Mouse (Mus musculus): Measurements from ENCODE around the gene Tma7. TPM values are rescaled to one million over a fixed set of nuclear protein-coding genes. Genes with fewer than 3 reads are reported as not detected.

The Tma7 gene
- 100 to 1,000 TPM; 316 to 321 TPM for total RNA-seq (2021)
- long read RNA-seq, experiment 1, transcript Tma7-201 (4 exons, 944 nt), result major isoform, 122 of 131 reads
- long read RNA-seq, experiment 1, partial matches to known transcripts, result 5 of 131 reads
- long read RNA-seq, experiment 1, other reads (novel, unspliced or antisense), result 3 of 131 reads
- long read RNA-seq, experiment 2, transcript Tma7-201 (4 exons, 944 nt), result major isoform, 131 of 140 reads
- long read RNA-seq, experiment 2, partial matches to known transcripts, result 5 of 140 reads
- long read RNA-seq, experiment 2, other reads (novel, unspliced or antisense), result 0 of 140 reads

DNA sequence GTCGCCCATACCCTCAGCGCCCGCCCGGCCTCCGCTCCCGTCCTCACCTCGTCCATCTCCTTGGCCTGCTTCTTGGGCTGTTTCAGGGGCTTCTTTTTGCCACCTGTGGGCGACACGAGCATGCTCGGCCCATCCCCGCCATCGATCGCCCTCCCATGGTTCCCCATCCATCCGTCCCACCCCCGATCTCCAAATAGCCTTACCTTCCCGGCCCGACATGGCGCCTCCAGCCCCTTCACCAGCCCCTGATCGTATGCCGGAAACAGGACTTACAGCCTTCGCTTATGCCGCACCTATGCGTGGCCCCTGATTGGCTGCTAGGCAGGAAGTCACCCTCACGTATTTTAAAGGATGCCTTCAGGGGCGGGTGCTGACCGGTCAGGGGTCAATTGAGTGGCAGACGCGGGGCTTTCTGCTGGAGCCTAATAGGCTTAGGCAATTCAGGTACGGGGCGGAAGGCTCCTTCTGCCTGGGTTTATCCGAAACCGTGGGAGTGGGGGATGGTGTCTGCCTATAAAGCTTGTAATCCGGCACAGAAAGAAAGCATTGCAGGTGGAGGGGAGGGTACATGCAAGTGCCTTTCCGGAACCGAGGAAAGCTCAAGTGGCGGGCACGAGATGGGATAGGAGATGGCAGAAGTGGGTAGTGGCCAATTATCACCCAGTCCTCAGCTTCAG, at the start of gene Tma7, which contains the start of gene Ccdc51:
Tma7 (minus strand) TSS at position 464 of the 677 bp plus-strand sequence.
Ccdc51 (plus strand) TSS at position 370 of the 677 bp plus-strand sequence.
- intact Hi-C loops (cut with DNase I), result no loop called here

DNA sequence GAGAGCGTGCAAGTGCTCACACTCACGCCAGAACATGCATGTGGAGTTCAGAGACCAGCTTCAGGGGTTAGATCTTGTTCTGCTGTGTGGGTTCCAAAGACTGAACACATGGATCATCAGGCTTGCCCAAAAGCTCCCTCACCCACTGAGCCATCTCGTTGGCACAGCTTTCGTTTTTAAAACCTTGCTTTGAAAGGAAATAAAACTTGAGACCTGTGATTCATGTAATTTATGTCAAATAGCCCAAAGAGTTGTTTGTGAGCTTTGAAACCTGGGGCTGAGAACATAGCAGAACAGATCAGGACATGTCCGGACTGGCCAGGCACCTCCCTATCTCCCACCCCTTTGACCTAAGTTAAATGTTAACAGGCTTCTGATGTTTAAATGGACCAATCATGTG, 47.7 kb upstream of the Tma7 start:
- TF ChIP-seq CTCF (IDR thresholded peaks at IDR 0.05), result no peak
- no peak overlapping the region for H3K4me3 ChIP-seq
- intact Hi-C loops (cut with DNase I), result no loop called here

More for the DNA sequence above, at the start of gene Tma7, which contains the start of gene Ccdc51:
- DNase-seq, result peak; percentile 89
- Histone ChIP-seq H3K27ac (peak within 1 kb of the TSS; percentile 90), H3K4me3 (peak within 1 kb of the TSS; percentile 95)
- no peak for TF ChIP-seq CTCF (IDR thresholded peaks at IDR 0.05)

DNA sequence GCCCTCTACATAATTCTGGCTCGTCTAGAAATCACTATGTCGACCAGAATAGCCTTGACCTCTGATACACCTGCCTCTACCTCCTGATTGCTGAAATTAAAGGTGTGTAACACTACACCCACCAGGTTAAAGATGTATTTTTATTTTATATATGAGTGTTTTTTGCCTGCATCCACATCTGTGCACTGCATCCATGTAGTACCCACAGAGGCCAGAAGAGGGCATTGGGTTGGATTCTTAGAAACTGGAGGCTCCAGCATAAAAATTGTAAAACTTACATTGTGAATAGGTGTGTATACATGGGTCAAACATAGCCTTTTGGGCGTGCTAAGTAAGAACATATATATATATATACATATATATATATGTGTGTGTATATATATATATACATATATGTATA, 45.8 kb upstream of the Tma7 start:
- H3K4me3 ChIP-seq, result no peak overlapping the region
- H3K27ac ChIP-seq, result no peak overlapping the region
- peak; percentile 55 for TF ChIP-seq CTCF (IDR thresholded peaks at IDR 0.05)
- DNase-seq, result no peak
- intact Hi-C loops (cut with DNase I), result no loop called here

More for the DNA sequence above, 47.7 kb upstream of the Tma7 start:
- no peak for DNase-seq
- H3K27ac ChIP-seq, result no peak overlapping the region

DNA sequence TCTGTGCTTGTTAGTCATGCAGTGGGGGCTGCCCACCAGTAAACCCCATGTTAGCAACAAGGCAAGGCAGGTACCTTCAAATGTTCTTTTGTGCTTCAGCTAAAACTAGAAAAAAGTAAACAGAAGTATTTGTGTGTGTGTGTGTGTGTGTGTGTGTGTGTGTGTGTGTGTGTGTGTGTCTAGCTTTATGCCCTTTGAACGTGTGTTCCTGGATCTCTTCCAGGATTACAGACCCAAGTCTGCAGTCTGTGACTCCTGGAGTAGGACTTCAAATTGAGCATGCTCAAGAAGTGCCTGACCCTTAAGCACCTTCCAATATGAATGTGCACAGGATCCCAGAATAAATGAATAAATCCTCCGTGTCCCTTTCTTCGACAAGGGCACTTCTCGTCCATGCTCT, 44.7 kb upstream of the Tma7 start:
- no peak for DNase-seq
- H3K27ac ChIP-seq, result no peak overlapping the region
- TF ChIP-seq CTCF (IDR thresholded peaks at IDR 0.05), result no peak
- intact Hi-C loops (cut with DNase I), result no loop called here
- H3K4me3 ChIP-seq, result no peak overlapping the region

DNA sequence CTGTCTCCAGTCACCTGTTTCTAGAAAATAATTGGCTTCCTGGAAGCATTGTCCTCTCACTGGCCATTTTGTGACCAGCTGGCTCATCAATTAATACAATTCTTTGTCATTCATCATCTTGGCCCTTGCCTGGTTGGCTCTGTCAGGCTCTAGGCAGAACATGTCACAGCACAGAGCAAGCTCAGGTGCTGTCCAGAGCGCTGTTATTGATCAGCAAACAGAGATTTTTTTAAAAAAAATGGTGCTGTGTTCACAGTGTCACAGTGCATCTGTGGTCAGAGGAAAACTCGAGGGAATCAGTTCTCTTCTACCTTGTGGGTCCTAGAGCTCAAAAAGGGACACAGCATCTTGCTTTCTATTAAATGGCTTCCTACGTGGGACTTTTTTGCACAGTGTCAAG, 43.1 kb upstream of the Tma7 start:
- no peak for TF ChIP-seq CTCF (IDR thresholded peaks at IDR 0.05)
- no peak for DNase-seq
- no peak overlapping the region for H3K27ac ChIP-seq
- H3K4me3 ChIP-seq, result no peak overlapping the region
- intact Hi-C loops (cut with DNase I), result no loop called here

DNA sequence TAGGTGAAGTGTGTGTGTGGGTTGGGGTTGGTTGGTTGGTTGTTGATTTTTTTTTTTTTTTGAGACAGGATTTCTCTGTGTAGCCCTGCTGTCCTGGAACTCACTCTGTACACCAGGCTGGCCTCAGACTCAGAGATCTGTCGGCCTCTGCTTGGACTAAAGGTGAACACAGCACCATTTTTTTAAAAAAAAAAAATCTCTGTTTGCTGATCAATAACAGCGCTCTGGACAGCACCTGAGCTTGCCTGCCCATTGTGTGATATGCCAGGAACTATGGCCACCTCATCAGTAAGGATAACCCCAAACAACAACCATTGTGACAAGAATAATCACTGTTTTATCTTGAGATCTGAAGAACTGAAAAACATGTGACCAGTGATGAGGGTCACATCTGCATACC, 42.7 kb upstream of the Tma7 start:
- no peak for DNase-seq
- Histone ChIP-seq H3K4me3 (no peak overlapping the region), H3K27ac (no peak overlapping the region)
- no peak for TF ChIP-seq CTCF (IDR thresholded peaks at IDR 0.05)
- intact Hi-C loops (cut with DNase I), result no loop called here

DNA sequence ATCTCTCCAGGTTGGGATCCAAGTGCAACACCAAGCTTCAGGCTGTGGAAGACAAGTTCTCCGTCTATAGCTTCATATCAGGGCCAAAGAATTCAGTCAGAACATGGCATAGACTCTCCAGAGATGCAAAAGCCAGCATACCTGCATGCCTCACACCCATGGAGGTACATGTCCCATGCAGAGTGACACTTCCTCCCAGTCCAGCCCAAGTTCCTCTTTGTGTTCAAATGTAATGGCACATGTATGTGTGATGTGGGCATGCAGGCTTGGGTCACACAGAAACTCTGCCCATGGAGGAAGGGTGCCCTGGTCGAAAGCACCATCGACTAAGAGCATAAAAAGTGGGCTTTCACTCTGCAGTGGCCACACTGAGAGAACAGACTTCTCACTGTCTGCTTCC, 41.8 kb upstream of the Tma7 start:
- Histone ChIP-seq H3K27ac (no peak overlapping the region), H3K4me3 (no peak overlapping the region)
- DNase-seq, result no peak
- intact Hi-C loops (cut with DNase I), result no loop called here
- no peak for TF ChIP-seq CTCF (IDR thresholded peaks at IDR 0.05)

DNA sequence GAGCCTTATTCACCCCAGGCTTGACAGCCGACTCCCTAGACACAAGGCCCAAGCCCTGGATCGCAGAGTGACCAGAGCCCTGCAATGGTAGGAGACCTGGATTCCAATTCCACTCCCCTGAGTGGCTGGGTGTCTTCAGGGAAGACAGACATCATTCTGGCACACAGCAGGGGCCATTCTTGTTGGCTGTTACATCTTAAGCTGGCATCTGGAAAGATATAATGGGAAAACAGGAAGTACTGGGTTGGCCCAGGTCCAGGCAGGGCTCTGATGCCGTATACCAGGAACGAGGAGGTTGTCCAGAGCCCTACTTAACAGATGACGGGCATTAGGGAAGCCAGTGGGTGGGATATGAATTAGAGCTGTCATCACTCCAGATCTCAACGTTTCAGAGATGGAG, 40.9 kb upstream of the Tma7 start:
- intact Hi-C loops (cut with DNase I), result no loop called here
- Histone ChIP-seq H3K4me3 (no peak overlapping the region), H3K27ac (no peak overlapping the region)
- no peak for TF ChIP-seq CTCF (IDR thresholded peaks at IDR 0.05)
- DNase-seq, result no peak

DNA sequence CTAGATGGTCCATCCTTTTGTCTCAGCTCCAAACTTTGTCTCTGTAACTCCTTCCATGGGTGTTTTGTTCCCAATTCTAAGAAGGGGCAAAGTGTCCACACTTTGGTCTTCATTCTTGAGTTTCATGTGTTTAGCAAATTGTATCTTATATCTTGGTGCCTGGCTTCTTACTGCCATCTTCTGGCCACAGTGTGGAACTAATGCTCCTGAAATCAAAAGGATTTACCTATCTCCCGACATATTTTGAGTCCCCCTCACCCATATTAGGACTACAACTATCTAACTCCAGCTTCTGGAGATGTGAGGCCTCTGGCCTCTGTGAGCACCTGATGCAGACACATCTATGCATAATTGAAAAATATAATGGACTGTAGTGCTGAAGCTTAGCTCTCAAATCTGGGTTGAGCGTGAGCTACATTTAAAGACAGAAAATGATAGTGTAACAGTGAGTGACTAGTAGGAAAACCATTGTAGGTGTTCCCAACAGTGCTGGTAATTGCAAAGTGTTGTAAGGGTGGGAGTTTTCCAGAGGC, 40.2 kb upstream of the Tma7 start:
- no peak for DNase-seq

DNA sequence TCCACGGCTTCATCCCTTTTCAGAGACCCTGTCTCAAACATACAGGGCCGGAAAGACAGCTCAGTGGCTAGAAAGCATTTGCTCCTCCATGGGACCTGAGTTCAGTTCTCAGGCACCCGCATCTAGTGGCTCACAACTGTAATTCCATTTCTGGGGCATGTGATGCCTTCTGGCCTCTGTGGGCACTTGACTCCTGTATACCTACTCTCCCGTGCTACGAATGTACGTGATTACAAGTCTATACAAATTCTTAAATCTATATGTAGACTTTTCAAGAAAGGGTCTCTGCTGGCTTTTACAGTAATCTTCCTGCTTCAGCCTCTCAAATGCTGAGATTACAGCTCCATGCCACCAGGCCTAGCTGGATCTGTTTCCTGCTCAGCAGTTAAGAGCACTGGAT, 38.6 kb upstream of the Tma7 start:
- intact Hi-C loops (cut with DNase I), result loop anchor here (2.0 kb wide), 1 partner anchor 32 kb away; no protein-coding TSS in a partner anchor
- no peak overlapping the region for H3K4me3 ChIP-seq
- DNase-seq, result no peak
- no peak overlapping the region for H3K27ac ChIP-seq
- TF ChIP-seq CTCF (IDR thresholded peaks at IDR 0.05), result no peak

More for the DNA sequence above, 40.2 kb upstream of the Tma7 start:
- intact Hi-C loops (cut with DNase I), result loop anchor here (1.0 kb wide), 1 partner anchor 119 kb away; no protein-coding TSS in a partner anchor
- H3K27ac ChIP-seq, result no peak overlapping the region
- no peak overlapping the region for H3K4me3 ChIP-seq
- TF ChIP-seq CTCF (IDR thresholded peaks at IDR 0.05), result peak; percentile 73

DNA sequence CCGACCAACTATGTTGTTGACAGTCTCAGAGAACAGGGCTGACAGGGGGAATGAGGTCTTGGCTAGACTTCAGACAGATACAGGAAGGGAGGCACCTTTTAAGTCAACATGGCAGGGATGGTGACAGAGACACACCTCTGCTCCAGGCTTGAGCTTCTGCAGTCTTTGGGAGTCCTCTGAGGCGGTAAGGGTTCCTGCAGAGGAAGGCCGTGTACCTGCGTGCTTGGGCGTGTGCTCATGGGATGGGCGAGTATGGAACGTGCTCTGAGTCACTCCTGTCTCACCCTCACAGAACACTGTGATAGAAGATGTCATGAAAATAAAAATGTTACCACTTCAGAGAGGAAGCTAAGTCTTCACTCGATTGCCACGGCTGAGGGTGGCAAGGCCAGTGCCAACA, 37.2 kb upstream of the Tma7 start:
- intact Hi-C loops (cut with DNase I), result no loop called here
- TF ChIP-seq CTCF (IDR thresholded peaks at IDR 0.05), result no peak
- no peak overlapping the region for H3K27ac ChIP-seq
- H3K4me3 ChIP-seq, result no peak overlapping the region
- DNase-seq, result no peak

DNA sequence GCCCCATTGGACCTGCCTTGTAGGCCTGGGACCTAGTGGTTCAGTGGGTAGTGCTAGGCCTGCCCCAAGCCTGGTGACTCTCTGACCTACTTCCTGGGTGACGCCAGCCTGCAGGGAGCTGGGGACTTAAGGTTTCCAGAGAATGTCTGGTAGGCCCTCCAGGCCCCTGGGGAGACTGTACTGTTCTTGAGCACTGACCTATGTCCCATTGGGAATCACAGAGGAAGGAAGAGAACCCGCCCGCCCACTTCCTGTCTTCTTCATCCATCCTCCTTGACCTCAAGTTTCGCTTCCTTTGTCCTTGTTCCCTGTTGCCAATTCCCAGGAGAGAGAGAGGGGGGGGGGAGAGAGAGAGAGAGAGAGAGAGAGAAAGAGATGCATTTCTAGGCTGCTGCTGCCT, 35.7 kb upstream of the Tma7 start:
- DNase-seq, result no peak
- Histone ChIP-seq H3K4me3 (no peak overlapping the region), H3K27ac (peak overlapping the region; percentile 48; the same call in 1 of the 2 replicates)
- intact Hi-C loops (cut with DNase I), result no loop called here
- TF ChIP-seq CTCF (IDR thresholded peaks at IDR 0.05), result no peak

DNA sequence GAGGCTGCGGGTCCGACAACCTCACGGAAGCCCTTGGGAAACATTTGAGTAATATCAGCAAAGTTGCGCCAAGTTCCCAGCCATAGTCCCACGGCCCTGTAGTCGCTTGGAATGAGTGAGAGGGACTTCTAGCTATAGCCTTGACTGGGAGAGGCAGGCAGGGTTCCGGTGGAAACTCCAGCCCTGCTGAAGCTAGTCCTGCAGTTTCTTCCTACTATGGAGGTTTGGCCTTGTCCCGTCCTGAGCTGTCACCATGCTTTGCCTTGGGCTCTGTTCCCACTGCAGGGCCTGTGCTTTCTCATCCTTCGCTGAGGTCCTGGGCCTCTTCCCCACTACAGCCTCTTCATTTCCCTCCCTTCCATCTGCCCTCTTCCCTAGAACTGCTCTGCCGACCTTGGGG, 33.8 kb upstream of the Tma7 start:
- TF ChIP-seq CTCF (IDR thresholded peaks at IDR 0.05), result no peak
- DNase-seq, result no peak
- intact Hi-C loops (cut with DNase I), result no loop called here

More for the DNA sequence above, 33.8 kb upstream of the Tma7 start:
- Histone ChIP-seq H3K4me3 (no peak overlapping the region), H3K27ac (no peak overlapping the region)

Data from gastrocnemius, adult 2 months (tissue).